Mouse (Mus musculus): ENCODE measurements at regions not wholly inside any gene's neighbourhood (a gene's known extent, or its start where the extent isn't known, plus 50 kb on each side); places are given as distances from the start of the nearest gene placed in this dataset.

- H3K27ac ChIP-seq, result no peak overlapping the region
Observed at GRCm38 (mm10) chr13:101318621-101319020, 449.4 kb downstream of the Pik3r1 start.

GRCm38 (mm10) chr13:101316336-101316735, 451.7 kb downstream of the Pik3r1 start:
- Histone ChIP-seq H3K4me2 (no peak overlapping the region), H3K9me3 (replicated peaks) (no peaks in the 10 kb centered on the region), H3K27ac (no peak overlapping the region), H3K27me3 (no peaks in the 10 kb centered on the region), H3K4me1 (replicated peaks) (peaks cover 13% of the 10 kb centered on the region), H3K9ac (no peak overlapping the region), H3K4me3 (no peak overlapping the region), H3K36me3 (no peaks in the 10 kb centered on the region)
- ATAC-seq (replicated peaks; ENCODE audit: insufficient number of reproducible peaks, insufficient read depth, low FRiP score, low read depth), result no peak
- WGBS, result 46% methylated on average over 4 of the region's 4 CpGs

More at GRCm38 (mm10) chr13:101318621-101319020, 449.4 kb downstream of the Pik3r1 start:
- Histone ChIP-seq H3K4me3 (no peak overlapping the region), H3K36me3 (no peaks in the 10 kb centered on the region), H3K4me1 (replicated peaks) (peaks cover 12% of the 10 kb centered on the region), H3K27me3 (no peaks in the 10 kb centered on the region), H3K9me3 (replicated peaks) (no peaks in the 10 kb centered on the region), H3K4me2 (no peak overlapping the region), H3K9ac (no peak overlapping the region)
- ATAC-seq (replicated peaks; ENCODE audit: insufficient number of reproducible peaks, insufficient read depth, low FRiP score, low read depth), result no peak
- 52% methylated on average over 4 of the region's 4 CpGs for WGBS

GRCm38 (mm10) chr13:101314040-101314439, 454.0 kb downstream of the Pik3r1 start:
- H3K9ac ChIP-seq, result no peak overlapping the region
- peaks cover 16% of the 10 kb centered on the region for H3K4me1 ChIP-seq (replicated peaks)
- ATAC-seq (replicated peaks; ENCODE audit: insufficient number of reproducible peaks, insufficient read depth, low FRiP score, low read depth), result no peak
- no peaks in the 10 kb centered on the region for H3K27me3 ChIP-seq
- no peaks in the 10 kb centered on the region for H3K36me3 ChIP-seq
- H3K9me3 ChIP-seq (replicated peaks), result no peaks in the 10 kb centered on the region
- no peak overlapping the region for H3K27ac ChIP-seq
- H3K4me3 ChIP-seq, result no peak overlapping the region
- no peak overlapping the region for H3K4me2 ChIP-seq

- Histone ChIP-seq H3K4me1 (replicated peaks) (peaks cover 9% of the 10 kb centered on the region), H3K27me3 (no peaks in the 10 kb centered on the region), H3K9ac (no peak overlapping the region), H3K9me3 (replicated peaks) (no peaks in the 10 kb centered on the region), H3K36me3 (no peaks in the 10 kb centered on the region), H3K4me3 (no peak overlapping the region), H3K27ac (no peak overlapping the region), H3K4me2 (no peak overlapping the region)
- ATAC-seq (replicated peaks; ENCODE audit: insufficient number of reproducible peaks, insufficient read depth, low FRiP score, low read depth), result no peak
- 54% methylated on average over 3 of the region's 3 CpGs for WGBS
Observed at GRCm38 (mm10) chr13:101311634-101312314, 456.2 kb downstream of the Pik3r1 start.

- WGBS, result 89% methylated on average over 5 of the region's 5 CpGs
- H3K4me2 ChIP-seq, result no peak overlapping the region
- H3K36me3 ChIP-seq, result no peaks in the 10 kb centered on the region
- no peaks in the 10 kb centered on the region for H3K27me3 ChIP-seq
- ATAC-seq (replicated peaks; ENCODE audit: insufficient number of reproducible peaks, insufficient read depth, low FRiP score, low read depth), result no peak
- H3K4me1 ChIP-seq (replicated peaks), result peaks cover 5% of the 10 kb centered on the region
- no peak overlapping the region for H3K4me3 ChIP-seq
- H3K9me3 ChIP-seq (replicated peaks), result no peaks in the 10 kb centered on the region
- H3K9ac ChIP-seq, result no peak overlapping the region
- no peak overlapping the region for H3K27ac ChIP-seq
Observed at GRCm38 (mm10) chr13:101308724-101309123, 459.3 kb downstream of the Pik3r1 start.

GRCm38 (mm10) chr13:101305695-101306413, 462.2 kb downstream of the Pik3r1 start:
- Histone ChIP-seq H3K4me2 (no peak overlapping the region), H3K4me3 (no peak overlapping the region), H3K27me3 (no peaks in the 10 kb centered on the region), H3K27ac (no peak overlapping the region), H3K4me1 (replicated peaks) (no peaks in the 10 kb centered on the region), H3K9ac (no peak overlapping the region), H3K36me3 (no peaks in the 10 kb centered on the region), H3K9me3 (replicated peaks) (no peaks in the 10 kb centered on the region)
- ATAC-seq (replicated peaks; ENCODE audit: insufficient number of reproducible peaks, insufficient read depth, low FRiP score, low read depth), result no peak
- 69% methylated on average over 11 of the region's 11 CpGs for WGBS

GRCm38 (mm10) chr13:101305063-101305462, 463.0 kb downstream of the Pik3r1 start:
- WGBS, result 61% methylated on average over 6 of the region's 6 CpGs

GRCm38 (mm10) chr13:101301361-101301760, 466.7 kb downstream of the Pik3r1 start:
- Histone ChIP-seq H3K9me3 (replicated peaks) (no peaks in the 10 kb centered on the region), H3K4me1 (replicated peaks) (no peaks in the 10 kb centered on the region), H3K27ac (no peak overlapping the region), H3K4me2 (no peak overlapping the region), H3K27me3 (no peaks in the 10 kb centered on the region), H3K4me3 (no peak overlapping the region), H3K36me3 (no peaks in the 10 kb centered on the region), H3K9ac (no peak overlapping the region)
- WGBS, result 84% methylated on average over 2 of the region's 2 CpGs
- no peak for ATAC-seq (replicated peaks; ENCODE audit: insufficient number of reproducible peaks, insufficient read depth, low FRiP score, low read depth)

More at GRCm38 (mm10) chr13:101305063-101305462, 463.0 kb downstream of the Pik3r1 start:
- H3K4me2 ChIP-seq, result no peak overlapping the region
- no peak overlapping the region for H3K9ac ChIP-seq
- no peaks in the 10 kb centered on the region for H3K36me3 ChIP-seq
- H3K27me3 ChIP-seq, result no peaks in the 10 kb centered on the region
- no peak overlapping the region for H3K27ac ChIP-seq
- no peaks in the 10 kb centered on the region for H3K4me1 ChIP-seq (replicated peaks)
- no peak overlapping the region for H3K4me3 ChIP-seq
- ATAC-seq (replicated peaks; ENCODE audit: insufficient number of reproducible peaks, insufficient read depth, low FRiP score, low read depth), result no peak
- H3K9me3 ChIP-seq (replicated peaks), result no peaks in the 10 kb centered on the region

GRCm38 (mm10) chr13:101289407-101289806, 456.2 kb upstream of the Slc30a5 start:
- no peaks in the 10 kb centered on the region for H3K9me3 ChIP-seq (replicated peaks)
- H3K36me3 ChIP-seq, result no peaks in the 10 kb centered on the region
- no peak overlapping the region for H3K4me3 ChIP-seq
- H3K27me3 ChIP-seq, result no peaks in the 10 kb centered on the region
- WGBS, result 81% methylated on average over 4 of the region's 4 CpGs
- H3K27ac ChIP-seq, result no peak overlapping the region
- no peak overlapping the region for H3K4me2 ChIP-seq
- no peak overlapping the region for H3K9ac ChIP-seq
- ATAC-seq (replicated peaks; ENCODE audit: insufficient number of reproducible peaks, insufficient read depth, low FRiP score, low read depth), result no peak
- H3K4me1 ChIP-seq (replicated peaks), result no peaks in the 10 kb centered on the region

GRCm38 (mm10) chr13:101287131-101287530, 453.9 kb upstream of the Slc30a5 start:
- Histone ChIP-seq H3K4me3 (no peak overlapping the region), H3K9ac (no peak overlapping the region), H3K4me2 (no peak overlapping the region), H3K27ac (no peak overlapping the region), H3K4me1 (replicated peaks) (no peaks in the 10 kb centered on the region), H3K27me3 (no peaks in the 10 kb centered on the region), H3K36me3 (no peaks in the 10 kb centered on the region), H3K9me3 (replicated peaks) (no peaks in the 10 kb centered on the region)
- ATAC-seq (replicated peaks; ENCODE audit: insufficient number of reproducible peaks, insufficient read depth, low FRiP score, low read depth), result no peak
- WGBS, result 42% methylated on average over 4 of the region's 4 CpGs

GRCm38 (mm10) chr13:101286029-101286917, 453.0 kb upstream of the Slc30a5 start:
- H3K4me2 ChIP-seq, result no peak overlapping the region
- no peak overlapping the region for H3K4me3 ChIP-seq
- no peaks in the 10 kb centered on the region for H3K9me3 ChIP-seq (replicated peaks)
- H3K27ac ChIP-seq, result no peak overlapping the region
- H3K27me3 ChIP-seq, result no peaks in the 10 kb centered on the region
- H3K4me1 ChIP-seq (replicated peaks), result no peaks in the 10 kb centered on the region
- ATAC-seq (replicated peaks; ENCODE audit: insufficient number of reproducible peaks, insufficient read depth, low FRiP score, low read depth), result no peak
- no peaks in the 10 kb centered on the region for H3K36me3 ChIP-seq
- no peak overlapping the region for H3K9ac ChIP-seq
- 82% methylated on average over 15 of the region's 15 CpGs for WGBS
